Mouse (Mus musculus) cerebellum, postnatal 14 days (tissue): ENCODE results near the gene Plod2.

Experiments
- DNase-seq, 2 experiments: peaks; one replicate each; pipeline ENCODE4 v3.0.0; 2021; ENCODE audit warnings: mixed read lengths in 2 of 2

Plod2 gene

GRCm38 (mm10) chr9:92555006-92555958 lies 13.3 kb downstream of the Plod2 start:
- DNase-seq: no peak

DNA sequence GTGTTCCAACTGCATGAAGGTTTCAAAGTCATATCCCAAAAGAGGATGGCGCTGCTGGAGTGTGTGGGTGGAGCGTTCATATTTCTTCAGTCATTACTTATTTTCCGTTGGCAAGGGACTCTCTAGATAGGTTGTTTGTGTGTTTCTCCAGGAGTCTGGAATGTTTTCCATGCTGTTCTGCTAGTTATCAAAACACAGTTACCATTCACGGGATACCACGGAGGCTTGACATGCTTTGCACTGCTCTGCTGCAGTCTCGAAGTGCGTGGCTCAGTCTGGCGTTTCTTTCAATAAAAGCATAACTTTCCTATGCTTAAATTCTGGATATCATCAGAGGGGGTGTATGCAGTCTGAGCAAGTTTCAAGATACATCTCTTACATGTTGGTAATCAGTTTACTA lies 17.7 kb downstream of the Plod2 start:
- no peak for DNase-seq

DNA sequence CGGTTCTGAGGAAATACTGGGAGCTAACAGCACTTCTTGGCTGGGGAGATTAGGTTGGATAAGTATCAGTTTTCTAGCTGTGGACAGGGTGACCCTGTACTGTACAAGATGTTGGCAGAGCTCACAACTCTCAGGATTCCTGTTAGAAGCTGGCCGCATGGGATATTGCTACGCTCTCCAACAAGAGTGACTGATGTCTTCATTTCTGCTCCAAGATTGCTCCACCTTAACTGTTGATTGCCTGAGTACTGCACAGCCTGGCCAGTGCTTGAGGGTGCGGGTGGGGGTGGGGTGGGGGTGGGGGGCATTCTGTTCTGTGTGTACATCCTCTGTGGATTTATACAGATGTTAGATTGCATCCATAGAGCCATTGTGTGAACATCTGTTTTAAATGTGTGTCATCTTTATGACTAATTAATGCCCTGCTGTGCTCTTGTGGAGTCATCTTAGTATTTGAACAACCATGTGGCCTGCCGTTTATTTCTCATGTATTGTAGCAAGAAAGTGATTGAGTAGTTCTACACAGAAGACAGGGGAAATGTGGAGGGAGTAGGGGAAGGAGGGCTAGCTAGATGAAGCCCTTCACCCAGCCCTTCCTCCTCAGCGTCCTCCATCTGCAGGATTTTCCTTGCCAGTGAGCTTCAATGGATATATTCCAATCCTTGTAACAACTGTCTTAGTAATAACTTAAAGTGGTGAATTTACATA lies 19.0 kb downstream of the Plod2 start:
- no peak for DNase-seq

- DNase-seq: no peak
Observed at GRCm38 (mm10) chr9:92562416-92562815, 20.4 kb downstream of the Plod2 start.

GRCm38 (mm10) chr9:92563306-92563705 lies 21.3 kb downstream of the Plod2 start:
- no peak for DNase-seq

DNA sequence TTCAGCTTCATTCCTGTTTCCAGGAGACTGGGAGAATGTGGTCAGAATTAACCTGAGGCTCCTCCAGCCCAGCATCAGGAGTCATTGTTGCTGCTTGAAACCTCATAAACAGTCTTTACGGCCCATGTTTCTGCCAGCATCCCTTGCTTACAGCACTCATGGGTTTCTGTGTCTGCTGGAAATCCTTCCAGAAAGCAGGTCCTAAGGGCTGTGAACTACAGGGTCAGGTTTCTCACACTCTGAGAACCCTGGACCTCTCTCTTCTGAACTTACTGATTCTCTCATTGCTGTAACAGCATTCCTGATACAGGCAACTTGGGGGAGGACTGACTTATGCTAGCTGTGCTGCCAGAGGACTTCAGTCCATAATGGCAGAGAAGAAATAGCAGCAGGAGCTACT lies 22.4 kb downstream of the Plod2 start:
- no peak for DNase-seq

DNA sequence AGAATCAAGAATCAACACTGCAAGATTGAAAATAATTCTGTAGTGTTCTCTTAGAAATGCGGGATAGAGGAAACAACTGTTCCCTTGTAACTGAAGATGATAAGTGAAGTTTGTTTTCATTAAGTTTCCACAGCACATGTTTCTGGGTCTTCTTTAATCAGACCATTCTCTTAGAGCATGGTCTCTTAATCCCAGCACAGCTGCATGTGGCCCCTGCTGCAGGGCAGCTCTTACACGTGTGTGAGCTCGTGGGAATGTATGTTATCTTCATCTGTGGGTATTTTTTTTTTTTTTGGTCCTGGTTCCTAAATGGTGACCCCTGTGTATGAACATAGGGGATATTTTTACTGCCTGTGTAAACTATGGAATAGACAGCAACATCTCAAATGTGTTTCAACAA lies 24.2 kb downstream of the Plod2 start:
- DNase-seq: no peak

GRCm38 (mm10) chr9:92567474-92567873 lies 25.5 kb downstream of the Plod2 start:
- DNase-seq: no peak

- DNase-seq: no peak
Observed at GRCm38 (mm10) chr9:92568798-92569197, 26.8 kb downstream of the Plod2 start.

DNA sequence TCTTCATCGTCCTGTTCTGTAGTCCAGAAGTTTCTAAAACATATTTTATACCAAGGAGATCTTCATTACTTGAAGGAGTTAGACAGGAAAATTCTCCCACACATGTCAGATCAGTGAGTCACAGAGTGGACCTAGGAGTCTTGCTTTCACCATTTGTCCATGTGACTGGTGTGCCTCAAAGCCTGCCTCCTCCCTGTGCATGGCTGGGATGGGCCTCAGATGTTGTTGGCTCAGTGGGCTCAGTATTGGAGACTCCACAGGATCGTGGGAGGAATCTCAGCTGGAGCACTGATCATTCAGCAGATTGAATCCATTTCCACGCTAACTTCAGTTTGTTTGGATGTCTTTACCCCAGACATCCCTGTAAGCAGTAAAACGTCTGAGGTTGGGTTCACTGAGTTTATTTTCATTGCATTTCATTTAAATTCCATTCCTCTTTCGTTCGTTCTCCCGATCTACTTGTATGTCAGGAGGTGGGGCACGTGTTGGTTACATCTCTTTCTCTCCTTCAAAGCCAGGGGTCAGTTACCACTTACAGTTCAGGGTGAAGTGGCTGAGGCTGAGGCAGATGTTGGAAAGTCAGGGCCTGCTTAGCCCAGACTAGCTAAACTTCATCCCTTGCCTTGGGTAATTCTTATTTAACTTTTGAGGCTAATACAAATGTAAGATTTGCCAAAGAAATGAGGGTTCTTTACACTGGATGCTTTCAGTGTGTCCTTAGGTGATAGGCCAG lies 30.5 kb downstream of the Plod2 start:
- no peak for DNase-seq

DNA sequence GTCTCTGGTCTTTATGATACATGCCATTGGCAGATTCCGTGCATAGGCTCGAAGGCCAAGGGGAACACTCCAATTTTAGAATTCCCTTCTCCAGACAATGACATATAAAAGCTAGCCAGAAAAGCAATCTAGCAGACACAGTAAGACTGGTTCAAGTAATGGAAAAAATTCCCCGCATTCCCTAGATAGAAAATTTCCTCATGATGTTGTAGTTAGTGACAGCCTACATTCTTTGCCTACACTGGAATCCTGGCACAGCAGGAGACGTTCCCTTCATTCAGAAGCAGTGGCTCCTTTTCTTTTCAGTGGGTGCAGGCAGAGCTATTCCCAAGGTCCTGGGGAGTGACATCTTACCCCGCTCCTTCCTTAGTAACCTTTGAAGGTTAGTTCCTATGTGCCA lies 41.9 kb downstream of the Plod2 start:
- no peak for DNase-seq

GRCm38 (mm10) chr9:92586025-92586424 lies 44.0 kb downstream of the Plod2 start:
- DNase-seq: no peak

DNA sequence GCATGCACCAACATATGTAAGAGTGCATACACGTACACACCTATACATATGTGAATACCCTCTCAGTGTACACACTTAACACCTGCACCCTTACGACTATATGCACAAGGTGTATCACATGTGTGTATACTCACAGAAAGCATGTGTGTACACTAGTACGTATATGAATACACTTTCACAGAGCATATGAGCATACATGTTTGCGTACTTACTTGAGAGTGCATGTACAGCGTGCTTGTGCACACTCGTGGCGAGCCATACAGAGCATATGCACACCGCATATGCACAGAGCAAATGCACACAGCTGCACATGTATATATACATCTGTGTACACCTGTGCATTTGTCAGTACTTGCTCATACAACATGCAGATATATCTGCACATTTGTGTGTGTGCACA lies 45.4 kb downstream of the Plod2 start:
- no peak for DNase-seq

DNA sequence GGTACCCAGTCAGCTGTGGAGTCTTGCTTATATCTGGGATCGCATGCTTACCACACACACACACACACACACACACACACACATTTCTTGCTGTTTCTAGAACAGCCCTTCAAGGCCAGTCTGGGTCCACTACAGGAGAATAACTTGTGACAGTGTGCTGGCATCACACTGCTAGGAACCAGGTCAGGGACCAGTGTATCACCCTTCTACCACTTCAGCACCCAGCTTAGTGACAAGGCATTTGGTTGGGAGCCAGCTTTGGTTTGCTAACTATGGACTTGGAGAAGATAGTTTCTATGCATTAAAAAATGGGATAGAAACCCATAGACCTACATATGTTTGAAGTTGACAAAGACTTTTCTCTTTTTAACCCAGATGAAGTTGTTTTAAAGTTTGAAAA lies 46.2 kb downstream of the Plod2 start:
- no peak for DNase-seq

DNA sequence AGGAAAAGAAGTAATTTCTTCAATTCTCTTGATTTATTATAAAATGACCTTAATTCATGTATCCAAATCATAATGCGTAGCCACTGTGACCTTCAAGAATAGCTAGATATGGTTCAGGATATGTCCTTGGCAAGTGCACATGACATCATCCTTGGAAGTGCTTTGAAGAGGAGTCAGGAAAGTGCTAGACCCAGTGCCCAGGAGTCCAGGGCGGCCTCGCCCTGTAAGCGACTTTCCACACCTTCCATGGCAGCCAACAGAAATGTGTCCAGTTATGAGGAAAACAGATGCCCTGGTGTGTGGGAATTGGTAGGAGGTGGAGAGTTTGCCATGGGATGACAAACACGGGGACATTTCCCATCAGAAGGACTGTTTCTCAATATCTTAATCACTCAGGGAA lies 47.0 kb downstream of the Plod2 start:
- DNase-seq: no peak

DNA sequence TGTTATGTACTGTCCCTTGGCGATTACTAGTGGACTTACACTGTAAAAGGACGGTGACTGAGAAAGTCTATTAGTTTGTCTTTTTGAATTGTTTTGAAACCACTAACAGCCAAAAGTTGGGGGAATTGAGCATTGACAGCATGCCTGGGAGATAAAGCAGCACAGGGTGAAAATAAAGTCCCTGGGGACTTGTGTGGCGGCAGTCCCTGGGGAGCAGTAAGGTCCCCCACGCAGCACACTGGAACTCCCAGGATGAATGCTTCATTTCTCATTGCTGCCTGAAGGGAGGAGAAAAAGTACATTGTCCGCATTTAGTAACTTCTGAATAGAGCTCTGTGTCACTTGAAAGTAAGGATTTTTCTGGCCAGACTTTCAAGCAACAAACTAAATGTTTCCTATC lies 49.5 kb downstream of the Plod2 start:
- DNase-seq: no peak

GRCm38 (mm10) chr9:92592757-92593156 lies 50.7 kb downstream of the Plod2 start:
- no peak for DNase-seq

DNA sequence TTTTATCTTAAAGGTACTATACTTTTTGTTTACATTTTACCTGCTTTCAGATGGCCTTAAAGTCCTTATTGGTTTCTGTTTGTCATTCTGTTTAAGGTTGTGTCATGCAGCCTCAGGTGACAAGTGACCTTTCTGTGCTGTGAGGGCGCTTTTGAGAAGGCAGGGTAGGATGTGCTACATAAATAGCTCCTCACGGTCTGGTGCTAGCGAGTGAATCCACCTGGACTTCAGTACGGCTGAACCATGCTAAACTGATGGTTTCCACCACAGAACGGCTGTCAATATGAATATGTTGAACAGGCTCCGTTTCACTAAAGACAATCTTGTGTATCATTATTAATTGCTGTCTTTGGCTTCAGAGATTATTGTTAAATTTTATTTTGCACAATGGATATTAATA lies 52.5 kb downstream of the Plod2 start:
- DNase-seq: no peak

GRCm38 (mm10) chr9:92595296-92595695 lies 53.3 kb downstream of the Plod2 start:
- no peak for DNase-seq

DNA sequence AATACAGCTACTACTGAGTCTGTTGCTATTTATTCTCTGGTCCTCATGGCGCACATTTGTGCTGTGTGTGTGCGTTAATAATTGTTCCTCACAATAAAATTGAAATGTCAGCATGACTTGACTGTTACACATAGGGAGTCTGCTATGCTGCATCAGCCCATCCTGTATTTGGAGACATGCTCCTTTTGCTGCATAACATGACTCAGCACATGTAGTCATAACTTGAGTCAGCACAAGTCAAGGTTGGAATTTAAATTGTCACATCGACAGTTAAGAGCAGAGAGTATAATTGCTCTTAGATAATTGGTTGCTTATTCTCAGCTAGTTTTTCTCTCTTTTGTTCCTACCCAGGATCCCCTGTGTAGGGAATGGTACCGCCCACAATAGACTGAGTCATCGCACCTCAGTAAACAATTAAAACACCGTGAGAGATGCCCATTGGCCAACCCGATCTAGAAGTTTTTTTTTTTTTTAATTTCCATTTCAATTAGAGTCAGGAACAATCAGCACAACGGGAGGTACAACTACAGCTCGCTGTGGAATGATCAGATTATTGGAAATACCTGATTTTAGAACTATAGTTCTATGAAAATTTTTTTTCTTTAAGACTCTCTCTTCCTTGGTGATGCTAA lies 55.0 kb downstream of the Plod2 start:
- DNase-seq: no peak

GRCm38 (mm10) chr9:92597776-92598175 lies 55.8 kb downstream of the Plod2 start:
- DNase-seq: no peak

DNA sequence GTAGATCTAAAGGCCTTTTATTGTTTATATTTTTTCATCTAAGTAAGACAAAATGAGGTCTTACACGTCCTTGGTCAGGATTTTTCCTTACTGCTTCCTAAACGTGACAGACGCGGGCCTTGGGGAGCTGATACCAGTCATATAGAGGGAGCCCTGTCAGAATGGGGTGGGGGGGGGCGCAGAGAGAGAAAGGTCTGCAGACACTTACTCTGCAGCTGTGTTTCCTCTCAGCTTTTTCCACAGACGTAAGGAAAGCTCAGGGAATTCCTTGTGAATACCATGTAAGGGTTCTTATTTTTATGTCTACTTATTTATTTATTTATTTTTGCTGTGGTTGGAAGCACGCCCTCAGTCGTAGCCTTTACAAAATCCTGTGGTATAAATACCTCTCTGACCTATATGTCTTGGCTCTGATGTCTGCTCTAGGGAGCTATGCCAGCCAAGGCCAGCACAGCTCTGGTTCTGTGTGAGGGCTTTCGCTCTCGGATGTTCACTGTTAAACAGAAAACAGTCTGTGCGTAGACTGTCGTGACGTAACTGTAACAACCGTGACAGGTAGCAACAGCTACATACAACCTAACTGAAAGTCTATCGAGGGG lies 58.0 kb downstream of the Plod2 start:
- DNase-seq: no peak

GRCm38 (mm10) chr9:92601551-92601950 lies 59.5 kb downstream of the Plod2 start:
- no peak for DNase-seq
